ENCODE assay signal across 7 mouse cellular contexts in the genomic region with DNA sequence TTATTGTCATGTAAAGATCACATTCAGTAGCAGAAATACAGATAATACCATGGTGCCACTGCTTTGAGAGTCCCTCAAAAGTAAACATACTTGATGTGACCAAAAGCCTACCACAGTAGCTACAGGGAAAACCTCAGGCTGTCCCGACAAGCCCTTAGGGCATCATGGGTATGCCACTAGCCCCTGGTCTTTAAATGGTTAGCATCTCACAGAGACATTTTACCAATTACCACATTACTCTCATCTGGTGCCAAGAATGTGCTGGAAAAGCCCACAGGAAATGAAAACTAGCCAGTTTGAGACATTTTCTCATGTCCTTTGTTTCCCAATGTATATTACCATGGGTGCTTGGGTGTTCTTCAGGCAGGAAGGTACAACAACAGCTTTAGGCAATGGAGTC.
"Had no signal": no experiment of that assay in that cellular context is flagged by ENCODE, and none has a peak within 500 bp of the region (broad histone marks: within the 10 kb centered on the region; RNA-seq: fewer than 3 reads in every experiment).

No protein-coding gene starts in this region.

- DNase-seq: lung, adult 2 months; lung, postnatal 14 days; lung, postnatal 36 days; right cerebral cortex, postnatal 14 days; thymus, adult 2 months; thymus, postnatal 25 days; thymus, postnatal 4 days had no signal
